Mouse (Mus musculus) kidney, adult 2 months (tissue): ENCODE results near the gene Fam173a.

Experiments
- CTCF ChIP-seq: fragments of 200-500 bp; conservative IDR thresholded peaks from 2 replicates; pipeline ENCODE4 v1.5.1; 2011; ENCODE audit warnings: low read depth, mild to moderate bottlenecking, control low read depth, low read length, moderate library complexity, mixed read lengths; ENCODE audit not compliant: insufficient read depth, insufficient read length
- POLR2A ChIP-seq: fragments of 200-500 bp; IDR thresholded peaks from one replicate; pipeline ENCODE4 v1.6.1; 2011; ENCODE audit warnings: low read depth, low read length, control low read depth

- TF ChIP-seq CTCF (peak; percentile 51), POLR2A (peak; percentile 69)
These were observed 36.2 kb upstream of the Fam173a start, which contains the start of gene Jmjd8 for GRCm38 (mm10) chr17:25828712-25829557.
